Mouse (Mus musculus) T-cell, adult 66 days (primary cell): ENCODE data around the gene Rgl2. TPM values are rescaled to one million over a fixed set of nuclear protein-coding genes. Genes with fewer than 3 reads are reported as not detected.

Experiments
- total RNA-seq, 2 experiments: library from RNA; stranded (reverse); gene quantifications; 3 replicates in 1 of 2; 4 replicates in 1 of 2; pipeline ENCODE4 v1.2.4; 2023

Gene Rgl2
- 100 to 1,000 TPM; 153 to 181 TPM for total RNA-seq

GRCm38 (mm10) chr17:33929371-33930279 is at the start of gene Rgl2:
Rgl2 (plus strand) TSS chr17:33929543.

DNA sequence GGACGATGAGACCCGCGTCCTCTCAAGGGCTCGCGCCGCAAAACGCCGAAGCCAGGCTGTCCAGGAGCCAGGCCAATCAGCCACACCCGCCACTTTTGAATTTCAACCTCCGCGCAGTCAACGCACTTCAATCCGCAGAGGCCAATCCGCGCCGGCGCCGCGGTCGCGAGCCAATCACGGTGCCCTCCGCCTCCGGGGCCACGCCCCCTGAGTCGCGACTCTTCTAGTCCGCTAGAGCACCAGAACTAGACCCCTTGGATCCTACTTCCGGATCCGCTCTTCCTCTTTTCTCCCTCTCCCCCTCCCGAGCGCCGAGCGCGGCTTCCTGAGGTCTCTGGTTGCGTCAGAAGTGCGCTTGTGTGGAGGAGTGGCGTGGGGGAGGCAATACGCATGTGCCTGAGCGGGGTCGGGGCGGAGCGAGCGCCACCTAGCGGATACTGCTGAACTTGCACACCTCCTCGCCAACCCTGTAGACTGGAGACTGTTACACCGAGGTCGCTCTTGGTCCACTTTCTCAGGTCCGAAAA is 38.7 kb upstream of the Rgl2 start, which contains the start of gene Kifc1:
Kifc1 (minus strand) TSS at position 129 of the 527 bp plus-strand sequence.

DNA sequence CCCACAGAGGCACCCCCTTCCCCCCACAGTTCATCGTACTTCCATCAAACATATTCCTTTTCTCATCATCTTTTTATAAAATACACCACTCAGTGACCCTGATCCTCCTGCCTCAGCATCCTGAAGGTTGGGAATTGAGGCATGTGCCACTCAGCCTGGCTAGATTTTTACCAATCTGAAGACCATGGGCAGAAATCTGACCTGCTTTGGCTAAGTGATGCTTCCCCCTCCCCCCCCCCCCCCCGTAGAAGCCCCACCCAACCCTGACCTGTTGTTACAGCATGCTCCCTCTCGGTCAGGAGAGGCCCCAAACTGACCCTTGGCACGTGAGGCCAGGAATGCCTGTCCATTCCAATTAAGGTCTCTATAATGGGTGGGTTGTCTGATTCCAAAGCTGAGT is 24.5 kb upstream of the Rgl2 start, which contains the start of gene Platr17:
Platr17 (plus strand) TSS at position 301 of the 400 bp plus-strand sequence.

GRCm38 (mm10) chr17:33909077-33909868 is 20.1 kb upstream of the Rgl2 start, which contains the start of gene Daxx:
Daxx (plus strand) TSS chr17:33909414.

DNA sequence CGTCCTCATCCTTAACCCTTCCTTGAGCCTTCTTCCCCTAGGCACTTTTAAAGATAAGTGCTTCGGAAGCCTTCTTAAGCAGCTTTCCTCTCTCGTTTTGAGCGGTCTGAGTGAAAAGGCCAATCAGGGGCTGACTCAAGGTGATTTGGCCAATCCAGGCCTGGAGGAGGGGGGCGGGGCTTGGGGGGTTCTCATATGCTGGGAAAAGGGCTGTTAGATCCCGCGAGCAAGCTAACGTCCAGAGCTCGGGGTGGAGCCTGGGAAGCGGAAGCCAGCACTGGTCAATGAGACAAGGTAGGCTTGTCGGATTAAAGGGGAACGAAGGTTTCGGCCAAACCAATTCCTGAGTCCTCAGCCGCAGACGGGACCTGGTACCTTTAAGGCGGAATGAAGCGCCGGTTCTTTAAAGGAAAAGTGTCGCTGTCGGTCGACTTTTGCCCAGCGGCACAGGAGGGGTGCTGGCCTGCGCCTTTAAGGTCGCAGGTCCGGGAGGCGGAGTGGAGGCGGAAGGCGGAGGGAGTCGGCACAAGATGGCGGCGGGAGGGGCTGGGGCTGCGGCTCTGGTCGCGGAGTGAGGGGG is 13.6 kb upstream of the Rgl2 start, which contains the start of the genes Tapbp and Zbtb22:
Tapbp (plus strand) TSS at position 229 of the 580 bp plus-strand sequence.
Zbtb22 (plus strand) TSS at position 234 of the 580 bp plus-strand sequence.

GRCm38 (mm10) chr17:33940206-33940805 is 11.0 kb downstream of the Rgl2 start, which contains the start of the genes Pfdn6 and Wdr46:
Pfdn6 (minus strand) TSS chr17:33940343.
Wdr46 (plus strand) TSS chr17:33940660.

DNA sequence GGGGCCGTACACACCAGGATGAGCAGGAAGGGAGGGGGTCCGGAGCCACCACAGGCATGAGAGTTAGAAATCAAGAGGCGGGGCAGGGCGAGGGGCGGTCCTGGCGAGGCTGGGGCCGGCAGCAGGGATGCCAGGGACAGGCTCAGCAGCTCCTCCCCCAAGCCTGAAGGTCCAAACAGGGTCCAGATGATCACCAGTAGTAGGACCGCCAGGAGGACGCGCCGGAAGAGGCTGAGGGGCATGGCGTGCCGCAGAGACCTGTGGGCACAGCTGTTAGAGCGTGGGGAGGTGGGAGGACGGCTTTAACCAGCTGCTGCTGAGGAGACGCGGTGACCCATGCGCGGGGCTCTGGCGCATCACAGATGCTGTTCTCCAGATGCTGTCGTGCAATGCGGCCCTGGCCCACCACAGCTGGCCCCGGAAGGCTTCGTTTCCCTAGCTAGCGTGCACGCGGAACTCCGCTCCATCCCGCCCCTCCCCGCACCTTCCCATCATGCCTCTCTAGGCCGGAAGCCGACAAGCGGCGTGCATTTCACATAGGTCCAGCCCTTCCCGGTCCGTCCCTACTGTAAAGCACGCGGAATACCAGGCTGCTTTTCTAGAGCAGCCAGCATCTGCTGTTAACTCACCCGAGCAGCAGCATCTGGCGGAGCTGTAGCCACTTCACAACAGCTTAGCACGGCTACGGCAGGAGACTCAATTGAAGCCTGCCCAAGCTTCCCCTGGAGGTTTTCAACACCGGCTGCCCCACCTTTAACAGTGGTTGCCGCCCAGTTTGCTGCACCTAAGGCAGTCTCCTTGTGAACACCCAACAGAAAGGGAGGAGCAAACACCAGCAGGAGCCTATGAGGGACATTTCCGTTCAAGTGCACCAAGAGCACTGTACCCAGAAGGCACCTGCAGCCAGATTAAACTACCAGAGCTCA is 21.9 kb downstream of the Rgl2 start, which contains the start of gene B3galt4:
B3galt4 (minus strand) TSS at position 468 of the 926 bp plus-strand sequence.

DNA sequence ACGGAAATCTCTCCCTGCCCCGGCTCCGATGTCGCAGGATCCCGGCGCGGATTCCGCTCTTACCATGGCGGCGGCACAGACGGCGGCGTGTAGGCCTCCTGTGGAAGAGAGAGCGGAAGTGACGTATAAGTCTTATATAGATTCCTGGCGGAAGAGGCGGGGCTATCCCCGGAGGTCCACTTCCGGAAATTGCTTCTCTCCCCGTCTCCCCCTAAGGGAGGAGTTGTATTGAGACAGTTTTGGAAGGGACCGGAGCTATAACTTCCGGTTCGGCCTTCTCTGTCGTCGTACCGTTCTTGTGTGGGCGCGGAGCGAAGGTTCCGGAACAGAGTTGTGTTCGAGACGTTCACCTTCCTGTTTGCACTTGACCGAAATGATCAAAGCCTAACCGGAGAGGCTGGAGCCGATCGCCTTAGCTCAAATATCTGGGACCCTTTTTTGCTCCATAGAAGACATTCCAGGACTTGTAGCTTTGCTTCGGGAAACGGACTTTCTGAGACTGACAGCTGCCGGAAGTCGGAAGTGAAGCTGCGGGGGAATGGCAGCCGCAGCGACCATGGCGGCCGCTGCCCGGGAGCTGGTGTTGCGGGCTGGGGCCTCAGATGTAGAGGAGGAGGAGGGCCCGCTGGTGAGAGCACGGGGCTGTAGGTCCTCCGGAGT is 26.3 kb downstream of the Rgl2 start, which contains the start of the genes Vps52 and Rps18:
Vps52 (plus strand) TSS at position 258 of the 660 bp plus-strand sequence.
Rps18 (minus strand) TSS at position 447 of the 660 bp plus-strand sequence.

Other genes with a start within 250 kb of the Rgl2 start
- gene Hnrnpm, start 242.7 kb upstream of the Rgl2 start, total RNA-seq: 100 to 1,000 TPM; 358 to 393 TPM
- gene March2, start 210.9 kb upstream of the Rgl2 start, total RNA-seq: 10 to 100 TPM; 54.0 to 58.5 TPM
- 100 to 1,000 TPM; 184 to 198 TPM for gene Rab11b, start 169.0 kb upstream of the Rgl2 start, total RNA-seq
- gene Angptl4, start 147.7 kb upstream of the Rgl2 start, total RNA-seq: 1 to 10 TPM in 1 of 2 experiments, under 1 TPM in 1; 0.86 to 1.5 TPM
- gene Kank3, start 119.0 kb upstream of the Rgl2 start, total RNA-seq: 1 to 10 TPM; 1.2 TPM
- 1,000 to 10,000 TPM; 4,788 to 5,322 TPM for gene Rps28, start 105.0 kb upstream of the Rgl2 start, total RNA-seq
- 100 to 1,000 TPM; 126 to 127 TPM for gene Ndufa7, start 105.0 kb upstream of the Rgl2 start, total RNA-seq
- gene Cd320, start 86.5 kb upstream of the Rgl2 start, total RNA-seq: 10 to 100 TPM in 1 of 2 experiments, 1 to 10 TPM in 1; 8.5 to 10.7 TPM
- gene Gm7029, start 55.7 kb upstream of the Rgl2 start, total RNA-seq: not detected
- gene Kifc1, start 38.9 kb upstream of the Rgl2 start, total RNA-seq: 10 to 100 TPM in 1 of 2 experiments, 1 to 10 TPM in 1; 10.0 to 11.2 TPM
- gene Platr17, start 24.4 kb upstream of the Rgl2 start, total RNA-seq: under 1 TPM in 1 of 2 experiments, not detected in 1; 0.96 TPM
- gene Daxx, start 20.1 kb upstream of the Rgl2 start, total RNA-seq: 10 to 100 TPM; 71.8 to 76.6 TPM
- gene Tapbp, start 13.6 kb upstream of the Rgl2 start, total RNA-seq: 100 to 1,000 TPM; 407 to 437 TPM
- 10 to 100 TPM; 33.0 to 33.9 TPM for gene Zbtb22, start 13.6 kb upstream of the Rgl2 start, total RNA-seq
- 10 to 100 TPM; 65.1 to 71.1 TPM for gene Pfdn6, start 10.8 kb downstream of the Rgl2 start, total RNA-seq
- 10 to 100 TPM; 67.6 to 67.7 TPM for gene Wdr46, start 11.1 kb downstream of the Rgl2 start, total RNA-seq
- 10 to 100 TPM; 14.1 to 16.0 TPM for gene B3galt4, start 21.9 kb downstream of the Rgl2 start, total RNA-seq
- gene Vps52, start 26.3 kb downstream of the Rgl2 start, total RNA-seq: 10 to 100 TPM; 73.4 to 74.6 TPM
- 1,000 to 10,000 TPM; 2,139 to 2,167 TPM for gene Rps18, start 26.5 kb downstream of the Rgl2 start, total RNA-seq
- gene H2-K1, start 70.8 kb downstream of the Rgl2 start, total RNA-seq: 1,000 to 10,000 TPM; 5,234 to 5,289 TPM
- 10 to 100 TPM; 30.4 to 30.6 TPM for gene Ring1, start 95.1 kb downstream of the Rgl2 start, total RNA-seq
- 100 to 1,000 TPM; 117 to 150 TPM for gene H2-Ke6, start 98.5 kb downstream of the Rgl2 start, total RNA-seq
- gene Slc39a7, start 102.1 kb downstream of the Rgl2 start, total RNA-seq: 100 to 1,000 TPM; 100 to 103 TPM
- gene Rxrb, start 102.3 kb downstream of the Rgl2 start, total RNA-seq: 100 to 1,000 TPM; 114 to 115 TPM
- gene Col11a2, start 109.9 kb downstream of the Rgl2 start, total RNA-seq: 10 to 100 TPM; 19.8 to 27.5 TPM
- 1 to 10 TPM; 6.9 to 9.5 TPM for gene H2-Oa, start 162.8 kb downstream of the Rgl2 start, total RNA-seq
- gene H2-DMa, start 190.0 kb downstream of the Rgl2 start, total RNA-seq: 10 to 100 TPM; 25.1 to 25.8 TPM
- gene Brd2, start 193.1 kb downstream of the Rgl2 start, total RNA-seq: 100 to 1,000 TPM; 303 to 376 TPM
- gene H2-DMb2, start 213.8 kb downstream of the Rgl2 start, total RNA-seq: 1 to 10 TPM; 2.3 to 8.6 TPM
- 1 to 10 TPM; 3.1 to 5.9 TPM for gene H2-DMb1, start 223.5 kb downstream of the Rgl2 start, total RNA-seq